Mouse (Mus musculus) cortical plate, adult 2 months (tissue): Measurements from ENCODE around the gene Rad9a. TPM values are rescaled to one million over a fixed set of nuclear protein-coding genes. Genes with fewer than 3 reads are reported as not detected.
A peak's percentile ranks its signal among the peaks of the same experiment; 100 is the strongest.

Source experiments
- H3K27ac ChIP-seq: fragments of 200-500 bp; 2 replicates; pipeline ENCODE4 v1.5.1; 2012; ENCODE audit warnings: low read length, control low read depth, inconsistent platforms; ENCODE audit not compliant: insufficient read depth
- H3K4me1 ChIP-seq: fragments of 200-500 bp; 2 replicates; pipeline ENCODE4 v1.6.1; 2011; ENCODE audit warnings: low read length; ENCODE audit not compliant: control insufficient read depth, insufficient read depth
- H3K4me3 ChIP-seq: fragments of 200-500 bp; 2 replicates; pipeline ENCODE4 v1.5.1; 2011; ENCODE audit warnings: mild to moderate bottlenecking, low read length, control low read depth; ENCODE audit not compliant: insufficient read depth
- CTCF ChIP-seq: fragments of 200-500 bp; IDR thresholded peaks from 2 replicates; pipeline ENCODE4 v1.5.1; 2011; ENCODE audit warnings: mild to moderate bottlenecking, control low read depth, low read length; ENCODE audit not compliant: insufficient read depth; ENCODE audit errors: extremely low read depth
- POLR2A ChIP-seq: fragments of 200-500 bp; IDR thresholded peaks from 2 replicates; pipeline ENCODE4 v1.6.1; 2011; ENCODE audit warnings: mild to moderate bottlenecking, low read length, control low read depth; ENCODE audit not compliant: insufficient read depth; ENCODE audit errors: extremely low read depth
- polyA plus RNA-seq: library from polyadenylated mRNA; depleted of rRNA; stranded (reverse); fragments of >200 nt; gene quantifications from 2 replicates; pipeline ENCODE4 v1.2.3, GENCODE M21; 2012

The Rad9a gene
- polyA plus RNA-seq, 1 experiment = 18.4 TPM

- TF ChIP-seq CTCF (no peak), POLR2A (no peak)
- peaks cover 5% of the 10 kb centered on the region for H3K4me1 ChIP-seq
- H3K4me3 ChIP-seq = no peak overlapping the region
- peak overlapping the region; percentile 8 for H3K27ac ChIP-seq
Observed at GRCm38 (mm10) chr19:4230415-4230814, 29.0 kb upstream of the Rad9a start.

DNA sequence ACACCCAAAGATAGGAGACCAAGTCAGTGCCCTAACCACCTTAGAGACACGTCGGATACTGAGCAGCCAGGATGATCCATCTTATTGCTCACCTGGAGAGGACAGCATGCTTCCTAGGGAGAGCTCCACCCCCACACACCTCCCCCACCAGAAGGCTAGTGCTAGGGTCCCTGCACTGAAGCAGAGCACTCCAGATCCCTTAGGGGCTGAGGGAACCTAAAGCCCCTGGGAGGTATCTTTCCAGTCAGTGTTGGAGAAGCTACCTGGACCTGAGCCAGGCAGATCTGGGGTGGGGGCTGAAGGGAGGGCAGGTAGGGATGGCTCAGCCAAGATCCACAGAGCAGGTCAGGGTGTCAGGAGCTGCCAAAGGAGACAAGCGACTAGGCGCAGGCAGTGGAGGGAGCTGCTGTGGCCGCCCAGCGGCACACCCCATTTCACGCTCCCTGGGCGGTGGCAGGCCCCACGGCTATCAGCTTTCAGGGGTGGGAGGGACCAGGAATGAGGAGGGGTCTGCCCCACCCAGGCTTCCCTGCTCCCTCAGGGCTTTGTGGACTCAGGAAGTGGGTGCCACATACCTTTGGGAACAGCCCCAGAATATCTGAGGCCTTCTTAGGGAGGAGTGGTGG is 28.1 kb upstream of the Rad9a start:
- TF ChIP-seq CTCF = no peak
- H3K27ac ChIP-seq = no peak overlapping the region
- peaks cover 5% of the 10 kb centered on the region for H3K4me1 ChIP-seq
- no peak overlapping the region for H3K4me3 ChIP-seq

GRCm38 (mm10) chr19:4228891-4229290 is 27.4 kb upstream of the Rad9a start:
- no peak overlapping the region for H3K27ac ChIP-seq
- TF ChIP-seq POLR2A (no peak), CTCF (no peak)
- peaks cover 5% of the 10 kb centered on the region for H3K4me1 ChIP-seq
- no peak overlapping the region for H3K4me3 ChIP-seq

DNA sequence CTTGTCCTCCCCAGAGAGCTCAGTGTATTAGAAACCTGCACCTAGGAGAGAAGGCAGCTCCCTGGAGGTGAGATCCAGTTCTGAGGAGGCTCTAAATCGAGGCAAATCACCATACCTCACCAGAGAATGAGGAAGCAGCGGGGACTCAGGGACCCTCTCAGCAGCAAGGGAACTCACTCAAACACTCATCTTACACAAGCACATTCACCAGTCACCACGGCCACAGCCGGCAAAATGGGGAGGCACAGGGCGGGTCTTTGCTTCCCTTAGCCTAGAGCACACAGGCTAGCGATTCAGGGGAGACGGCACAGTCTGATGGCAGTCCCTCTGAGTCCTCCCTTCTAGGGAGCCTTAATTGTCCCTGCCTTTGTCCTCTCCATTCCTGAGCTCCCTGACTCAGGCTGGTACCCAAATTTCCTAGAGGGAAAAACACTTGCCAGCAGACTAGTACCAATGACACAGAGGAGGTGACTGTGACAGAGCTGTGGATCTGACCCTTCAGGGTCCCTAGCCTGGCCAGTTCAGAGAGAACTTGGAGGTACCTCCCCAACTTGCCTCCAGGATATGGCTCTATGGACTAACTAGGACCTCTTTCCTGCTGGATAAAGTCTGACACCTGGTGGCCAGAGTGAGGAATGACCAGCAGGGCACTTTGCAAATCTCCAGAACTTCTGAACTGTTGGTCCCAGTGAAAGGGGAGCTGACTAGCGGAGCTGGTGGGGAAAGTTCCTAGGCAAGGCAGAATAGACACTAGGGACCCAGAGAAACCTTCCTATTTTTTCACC is 26.6 kb upstream of the Rad9a start:
- peak; percentile 94 for TF ChIP-seq CTCF
- TF ChIP-seq POLR2A = no peak
- Histone ChIP-seq H3K4me1 (peaks cover 5% of the 10 kb centered on the region), H3K27ac (no peak overlapping the region), H3K4me3 (no peak overlapping the region)

DNA sequence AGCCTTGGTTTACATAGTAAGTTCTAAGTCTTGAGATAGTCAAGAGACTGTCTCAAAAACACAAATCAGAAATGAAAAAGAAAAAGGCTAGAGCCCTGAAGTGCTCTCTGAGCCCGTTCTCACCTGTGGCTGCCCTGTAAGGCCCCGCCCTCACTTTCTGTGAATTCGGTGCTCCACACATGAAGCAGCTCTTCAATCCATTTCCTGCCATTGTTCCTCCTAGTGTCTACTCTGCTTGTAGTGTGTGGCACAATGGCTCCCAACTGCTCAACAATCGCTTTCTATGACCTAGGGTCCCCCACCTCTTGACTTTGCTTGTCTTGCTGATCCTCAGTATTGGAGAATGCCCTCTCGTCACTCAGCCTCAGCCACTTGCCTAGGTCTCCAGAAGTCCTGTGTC is 26.0 kb upstream of the Rad9a start:
- TF ChIP-seq POLR2A (no peak), CTCF (no peak)
- Histone ChIP-seq H3K27ac (no peak overlapping the region), H3K4me1 (peaks cover 5% of the 10 kb centered on the region), H3K4me3 (no peak overlapping the region)

DNA sequence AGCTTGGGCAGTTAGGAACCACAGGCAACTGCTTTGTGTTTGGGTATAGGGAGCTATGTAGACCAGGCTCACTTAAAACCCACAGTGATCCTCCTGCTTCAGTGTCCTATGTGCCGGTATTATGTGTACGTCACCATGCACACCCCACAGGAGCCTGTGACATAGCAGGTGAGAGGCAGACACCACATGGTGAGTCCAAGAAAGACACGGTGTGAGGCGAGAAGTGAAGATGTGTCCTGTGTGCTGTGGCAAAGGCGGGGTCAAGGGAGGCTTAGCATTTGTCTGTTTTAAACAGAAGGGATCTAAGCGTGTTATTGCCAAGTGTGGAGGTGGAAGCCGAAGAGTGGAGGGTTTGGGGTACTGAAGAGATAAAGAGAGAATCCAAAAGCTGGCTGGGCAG is 25.3 kb upstream of the Rad9a start:
- no peak overlapping the region for H3K27ac ChIP-seq
- H3K4me1 ChIP-seq = peaks cover 3% of the 10 kb centered on the region
- no peak overlapping the region for H3K4me3 ChIP-seq
- TF ChIP-seq POLR2A (no peak), CTCF (no peak)

DNA sequence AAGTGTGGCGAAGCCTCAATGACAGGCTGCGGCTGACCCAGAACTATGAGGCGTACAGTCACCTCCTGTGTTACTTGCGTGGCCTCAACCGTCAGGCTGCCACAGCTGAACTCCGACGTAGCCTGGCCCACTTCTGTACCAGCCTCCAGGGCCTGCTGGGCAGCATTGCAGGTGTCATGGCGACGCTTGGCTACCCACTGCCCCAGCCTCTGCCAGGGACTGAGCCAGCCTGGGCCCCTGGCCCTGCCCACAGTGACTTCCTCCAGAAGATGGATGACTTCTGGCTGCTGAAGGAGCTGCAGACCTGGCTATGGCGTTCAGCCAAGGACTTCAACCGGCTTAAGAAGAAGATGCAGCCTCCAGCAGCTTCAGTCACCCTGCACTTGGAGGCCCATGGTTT is 20.7 kb upstream of the Rad9a start:
- no peaks in the 10 kb centered on the region for H3K4me1 ChIP-seq
- TF ChIP-seq POLR2A (no peak), CTCF (no peak)
- H3K27ac ChIP-seq = no peak overlapping the region
- H3K4me3 ChIP-seq = no peak overlapping the region

- Histone ChIP-seq H3K27ac (no peak overlapping the region), H3K4me3 (no peak overlapping the region), H3K4me1 (no peaks in the 10 kb centered on the region)
- no peak for TF ChIP-seq CTCF
Observed at GRCm38 (mm10) chr19:4220957-4221743, 19.7 kb upstream of the Rad9a start.

DNA sequence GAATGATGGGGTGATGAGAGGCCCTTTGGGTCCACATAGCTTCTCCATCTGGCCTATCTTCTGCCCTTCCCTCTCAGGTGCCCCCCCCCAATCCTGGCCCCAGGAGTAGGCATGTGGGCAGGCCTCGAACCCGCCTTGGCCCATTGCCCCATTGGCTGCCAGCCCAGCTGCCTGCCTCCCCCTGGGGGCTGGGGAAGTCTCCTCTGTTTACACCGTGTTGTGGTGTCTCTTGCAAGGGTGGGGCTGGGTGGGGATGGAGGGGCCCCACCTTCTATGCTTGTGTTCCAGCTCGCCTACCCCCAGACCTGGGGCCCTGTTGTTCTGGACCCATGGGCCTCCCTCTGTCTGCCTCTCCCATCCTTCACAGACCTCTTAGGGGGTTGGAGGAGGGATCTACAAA is 19.0 kb upstream of the Rad9a start:
- TF ChIP-seq CTCF (no peak), POLR2A (no peak)
- H3K27ac ChIP-seq = no peak overlapping the region
- H3K4me3 ChIP-seq = no peak overlapping the region
- no peaks in the 10 kb centered on the region for H3K4me1 ChIP-seq

- no peak overlapping the region for H3K4me3 ChIP-seq
- no peak for TF ChIP-seq POLR2A
- TF ChIP-seq CTCF = no peak
- no peak overlapping the region for H3K27ac ChIP-seq
- no peaks in the 10 kb centered on the region for H3K4me1 ChIP-seq
Observed at GRCm38 (mm10) chr19:4219943-4220342, 18.5 kb upstream of the Rad9a start.
